Mouse (Mus musculus) urinary bladder, adult 2 months (tissue): ENCODE measurements around the gene Vps4b. TPM values are rescaled to one million over a fixed set of nuclear protein-coding genes. Genes with fewer than 3 reads are reported as not detected.
"Not testable (repeated sequence)": the region's sequence is repeated elsewhere in the genome, so short reads cannot be mapped to it uniquely, and the experiment has no call there.

ENCODE experiments used
- DNase-seq: peaks from one replicate; pipeline ENCODE4 v3.0.0; 2022; ENCODE audit warnings: low spot score
- polyA plus RNA-seq: library from polyadenylated mRNA; depleted of rRNA; stranded (reverse); fragments of >200 nt; gene quantifications from 2 replicates; pipeline ENCODE4 v1.2.3, GENCODE M21; 2012; rRNA removed

Vps4b gene
- polyA plus RNA-seq, 1 experiment: 50.0 TPM

- no peak for DNase-seq
These were observed 44.5 kb downstream of the Vps4b start for GRCm38 (mm10) chr1:106752013-106752412.

GRCm38 (mm10) chr1:106750656-106751055 is 45.9 kb downstream of the Vps4b start:
- DNase-seq: no peak

- no peak for DNase-seq
These were observed 47.8 kb downstream of the Vps4b start for GRCm38 (mm10) chr1:106748555-106749315.

GRCm38 (mm10) chr1:106742980-106743379 is 53.5 kb downstream of the Vps4b start:
- no peak for DNase-seq

GRCm38 (mm10) chr1:106740735-106741134 is 55.8 kb downstream of the Vps4b start:
- DNase-seq: no peak

GRCm38 (mm10) chr1:106739810-106740209 is 56.7 kb downstream of the Vps4b start:
- no peak for DNase-seq

- no peak for DNase-seq
These were observed 58.4 kb downstream of the Vps4b start for GRCm38 (mm10) chr1:106738092-106738491.

GRCm38 (mm10) chr1:106736211-106736610 is 60.3 kb downstream of the Vps4b start:
- no peak for DNase-seq

GRCm38 (mm10) chr1:106735586-106735985 is 60.9 kb downstream of the Vps4b start:
- no peak for DNase-seq

- no peak for DNase-seq
These were observed 74.5 kb downstream of the Vps4b start for GRCm38 (mm10) chr1:106722061-106722460.

- DNase-seq: not testable (repeated sequence)
These were observed 78.8 kb downstream of the Vps4b start for GRCm38 (mm10) chr1:106717736-106718135.

GRCm38 (mm10) chr1:106717071-106717601 is 79.4 kb downstream of the Vps4b start:
- peak; percentile 36 for DNase-seq

GRCm38 (mm10) chr1:106716141-106716540 is 80.4 kb downstream of the Vps4b start:
- DNase-seq: no peak

GRCm38 (mm10) chr1:106715111-106716083 is 81.1 kb downstream of the Vps4b start:
- no peak for DNase-seq

GRCm38 (mm10) chr1:106714530-106714981 is 82.0 kb downstream of the Vps4b start:
- no peak for DNase-seq

Other genes starting within 250 kb of the Vps4b start
- gene Bcl2, start 82.5 kb downstream of the Vps4b start, polyA plus RNA-seq: 3.4 and 5.7 TPM in 2 replicates
- 16.7 and 16.8 TPM in 2 replicates for gene Kdsr, start 37.0 kb downstream of the Vps4b start, polyA plus RNA-seq
- 13.9 and 16.2 TPM in 2 replicates for gene Serpinb5, start 64.4 kb upstream of the Vps4b start, polyA plus RNA-seq
- 0.03 and 0.06 TPM in 2 replicates for gene Serpinb12, start 137.7 kb upstream of the Vps4b start, polyA plus RNA-seq
- not detected in 2 replicates for gene Serpinb13, start 184.3 kb upstream of the Vps4b start, polyA plus RNA-seq